Mouse (Mus musculus) urinary bladder, postnatal 14 days (tissue): ENCODE results near the gene Adamtsl4.
"Not testable (repeated sequence)": the region's sequence is repeated elsewhere in the genome, so short reads cannot be mapped to it uniquely, and the experiment has no call there.

Experiments
- DNase-seq: peaks from one replicate; pipeline ENCODE4 v3.0.0; 2021; ENCODE audit warnings: low spot score

The Adamtsl4 gene

DNA sequence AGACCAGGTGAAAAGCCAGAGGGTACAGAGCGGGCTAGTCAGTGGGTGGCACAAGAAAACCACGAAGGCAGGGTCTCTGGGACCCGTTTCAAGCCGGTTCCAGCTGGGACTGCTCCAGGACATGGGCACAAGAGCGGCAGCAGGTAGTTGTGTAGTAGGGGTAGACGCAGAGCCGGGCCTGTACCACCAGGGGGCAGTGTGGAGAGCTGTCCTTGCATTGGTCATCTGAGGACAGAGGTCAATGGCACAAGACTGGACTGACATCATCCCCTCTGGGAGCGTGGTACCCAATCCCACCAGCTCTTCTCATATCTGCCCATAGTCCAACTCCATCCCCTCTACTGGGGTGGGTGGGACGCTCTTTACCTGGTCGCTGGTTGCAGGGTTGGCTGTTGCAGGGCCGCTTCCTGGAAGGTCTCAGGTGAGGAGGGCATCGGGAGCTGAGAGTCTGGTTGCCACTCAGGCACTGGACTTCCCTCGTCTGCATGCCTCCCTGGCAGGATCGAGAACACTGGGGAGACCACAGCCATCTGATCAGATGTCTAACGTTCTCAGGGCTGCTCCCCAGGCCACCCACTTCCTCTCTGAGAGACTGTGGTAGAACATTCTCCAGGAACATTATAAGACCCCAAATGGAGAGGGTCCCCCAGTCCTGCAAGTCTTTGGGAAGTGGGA, 10.8 kb downstream of the Adamtsl4 start:
- DNase-seq: peak; percentile 84

DNA sequence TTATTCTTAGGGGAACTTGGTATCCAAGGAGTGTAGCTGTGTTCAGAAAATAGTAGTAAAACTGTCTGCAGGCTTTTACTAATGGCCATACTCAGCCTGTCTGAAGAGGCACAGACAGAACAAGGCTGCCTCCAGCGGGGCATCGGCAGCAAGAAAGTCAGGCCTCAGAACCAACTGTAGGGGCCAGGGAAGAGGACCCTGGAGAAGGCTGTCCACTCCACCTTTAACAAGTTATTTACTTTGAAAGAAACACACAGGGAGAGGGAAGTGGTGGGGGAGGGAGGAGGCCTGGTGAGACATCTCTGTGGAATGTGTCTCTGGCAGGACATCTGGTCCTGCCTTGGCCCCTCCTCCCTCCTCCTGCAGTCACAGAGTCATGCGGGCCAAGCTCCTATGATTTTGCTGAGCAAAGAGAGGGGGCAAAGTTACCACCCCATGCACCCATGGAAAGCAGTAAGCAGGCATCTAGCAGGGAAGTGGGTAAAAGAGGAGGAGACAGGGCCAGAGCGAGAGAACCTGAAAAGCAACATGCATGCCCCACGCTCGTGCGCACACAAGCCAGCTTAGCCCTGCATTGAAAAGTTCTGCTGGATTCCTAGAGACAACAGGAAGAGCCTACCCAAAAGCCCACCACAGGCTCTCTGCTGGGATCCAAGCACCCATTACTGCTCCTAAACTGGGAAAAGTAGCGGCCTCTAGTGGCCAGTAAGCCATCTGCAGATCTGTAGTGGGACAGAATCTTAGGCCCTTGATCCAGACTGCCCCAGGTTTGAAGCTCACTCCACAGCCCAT, 12.2 kb downstream of the Adamtsl4 start:
- DNase-seq: peak; percentile 88

DNA sequence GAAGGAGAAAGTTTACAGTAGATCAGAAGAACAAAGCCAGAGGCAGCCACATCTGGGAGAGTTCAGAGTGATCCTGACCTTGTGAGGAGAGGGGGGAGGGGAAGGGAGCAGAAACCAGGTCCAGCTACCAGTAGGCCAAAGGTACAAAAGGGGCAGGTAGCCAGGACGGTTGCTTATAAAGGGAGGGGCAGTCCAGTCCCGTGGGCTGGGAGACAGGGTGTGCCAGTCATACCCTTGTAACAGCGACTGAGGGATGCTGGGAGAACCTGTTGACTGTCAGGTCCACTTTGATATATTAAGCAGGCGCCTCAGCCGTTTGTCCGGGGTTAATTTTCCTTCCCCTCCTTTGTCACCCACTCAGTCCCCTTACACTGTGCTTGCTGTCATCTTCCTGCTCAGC, 12.9 kb downstream of the Adamtsl4 start:
- peak; percentile 69 for DNase-seq

DNA sequence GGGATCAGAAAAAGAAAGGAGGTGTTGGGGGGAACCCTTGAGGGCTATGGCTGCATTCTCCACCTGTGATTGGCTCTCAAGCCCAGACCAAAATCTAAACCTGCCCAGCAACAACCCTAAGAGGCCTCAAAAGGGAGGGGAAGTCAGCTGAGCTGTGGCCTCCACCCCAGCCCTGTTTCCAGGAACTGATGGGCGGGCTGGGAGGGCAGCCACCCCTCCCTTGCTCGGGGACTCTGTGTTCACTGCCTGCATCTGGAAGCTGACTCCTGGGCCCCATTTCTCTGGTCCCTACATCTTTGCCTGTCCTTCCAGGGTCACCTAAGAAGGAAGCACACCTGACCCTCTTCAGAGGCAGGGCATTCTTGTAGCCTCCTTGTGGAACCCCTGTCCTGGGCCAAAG, 13.5 kb downstream of the Adamtsl4 start:
- peak; percentile 81 for DNase-seq

DNA sequence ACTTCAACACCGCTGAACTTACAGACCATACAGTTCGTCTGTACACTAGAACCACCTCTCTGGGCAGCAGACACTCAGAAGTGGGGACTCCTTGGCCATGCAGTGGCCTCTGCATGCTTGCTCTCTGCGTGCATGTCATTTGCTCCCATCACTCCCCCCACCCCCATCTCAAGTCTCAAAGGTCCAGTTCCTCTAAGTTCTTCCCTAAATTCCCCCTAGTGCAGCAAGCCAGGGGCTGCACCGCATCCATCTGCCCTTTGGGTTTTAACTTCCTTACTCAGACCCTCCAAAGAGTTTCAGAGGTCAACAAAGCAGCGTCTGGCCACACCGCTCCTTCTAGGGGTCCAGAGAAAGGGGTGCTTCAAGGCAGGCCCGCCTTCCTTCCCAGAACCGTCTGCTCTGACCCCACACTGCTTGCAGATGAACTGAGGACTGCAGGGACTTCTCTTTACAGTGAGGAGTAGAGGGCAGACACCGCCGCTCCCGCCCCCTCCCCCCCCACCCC, 14.0 kb downstream of the Adamtsl4 start:
- no peak for DNase-seq

DNA sequence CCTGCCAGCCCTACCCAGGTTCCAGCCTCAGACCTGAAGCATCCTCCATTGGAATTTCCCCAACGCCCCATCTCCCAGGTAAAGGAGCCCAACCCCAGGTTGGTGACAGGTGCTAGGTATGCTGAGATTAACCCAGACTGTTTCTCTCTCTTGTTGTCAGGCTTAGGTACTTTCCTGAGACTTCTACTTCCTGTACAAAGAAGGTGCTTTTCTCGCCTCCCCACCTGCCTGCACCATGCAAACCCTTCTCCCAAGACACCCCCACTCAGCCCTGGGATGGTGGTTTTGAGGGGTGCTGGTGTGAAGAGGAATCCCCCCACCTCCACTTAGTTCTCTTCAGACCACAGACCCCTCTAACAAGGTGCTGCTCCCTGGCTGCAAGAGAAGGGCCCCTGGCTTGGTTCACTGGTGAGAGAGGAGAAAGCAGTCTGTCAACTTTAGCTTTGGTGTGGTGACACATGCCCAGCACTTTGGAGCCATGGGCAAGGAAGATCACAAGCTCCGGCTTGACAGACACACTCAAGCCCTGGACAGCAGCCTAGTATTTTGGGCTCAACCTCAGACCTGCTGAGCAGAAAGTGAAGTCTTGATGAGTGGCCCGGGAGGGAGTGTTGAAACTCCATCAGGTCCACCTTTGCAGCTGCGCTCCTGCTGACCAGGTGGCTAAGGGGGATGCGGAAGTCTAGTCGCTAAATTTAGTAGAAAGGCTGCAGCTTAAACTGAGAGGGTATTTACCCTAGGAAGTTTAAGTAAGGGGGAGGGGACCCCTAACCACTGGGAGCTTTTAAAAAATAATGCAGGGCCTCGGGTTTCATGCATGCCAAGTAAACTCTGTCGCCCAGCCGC, 14.6 kb downstream of the Adamtsl4 start:
- no peak for DNase-seq

DNA sequence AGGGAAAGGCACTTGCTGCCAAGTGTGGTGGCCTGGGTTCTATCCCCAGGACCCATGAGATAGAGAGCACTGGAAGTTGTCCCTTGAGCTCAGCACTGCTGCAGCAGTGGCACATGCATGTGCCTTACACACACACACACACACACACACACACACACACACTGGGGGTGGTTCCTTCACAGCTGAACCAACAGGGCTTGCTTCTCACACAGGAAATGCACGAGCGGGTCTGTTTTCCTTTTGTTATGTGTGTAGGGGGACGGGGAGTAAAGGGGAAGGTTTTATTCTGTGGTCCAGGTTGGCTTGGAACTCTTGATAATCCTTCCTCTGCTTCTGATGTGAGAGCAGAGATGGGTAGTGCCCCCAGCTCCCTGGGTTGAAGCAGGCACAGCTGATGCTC, 15.3 kb downstream of the Adamtsl4 start:
- no peak for DNase-seq

DNA sequence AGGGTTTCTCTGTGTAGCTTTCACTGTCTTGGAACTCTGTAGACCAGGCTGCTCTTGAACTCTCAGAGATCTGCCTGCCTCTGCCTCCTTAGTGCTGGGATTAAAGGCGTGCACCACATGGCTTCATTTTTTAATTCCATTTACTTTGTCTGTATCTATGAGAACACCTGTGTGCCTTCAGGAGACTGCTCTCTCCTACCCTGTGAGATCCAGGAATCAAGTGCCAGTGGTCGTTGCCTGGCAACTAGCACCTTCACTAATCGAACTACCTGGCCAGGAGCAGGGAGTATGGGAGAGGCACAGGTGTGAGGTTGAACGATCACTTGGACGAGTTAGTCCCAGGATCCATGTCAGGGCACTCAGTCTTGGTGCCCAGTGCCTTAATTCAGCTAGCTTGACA, 16.5 kb downstream of the Adamtsl4 start:
- DNase-seq: no peak

DNA sequence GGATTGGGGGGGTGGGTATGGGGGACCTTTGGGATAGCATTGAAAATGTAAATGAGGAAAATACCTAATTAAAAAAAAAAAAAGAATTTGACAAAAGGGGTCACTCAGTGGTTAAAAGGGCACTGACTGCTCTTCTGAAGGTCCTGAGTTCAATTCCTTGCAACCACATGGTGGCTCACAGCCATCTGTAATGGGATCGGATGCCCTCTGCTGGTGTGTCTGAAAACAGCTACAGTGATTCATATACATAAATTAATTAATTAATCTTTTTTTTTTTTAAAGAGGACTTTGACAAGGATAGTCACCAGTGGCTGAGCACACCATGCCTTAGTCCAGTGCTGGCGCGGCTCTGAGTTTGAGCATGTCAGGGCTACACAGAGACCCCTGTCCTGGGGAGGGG, 17.3 kb downstream of the Adamtsl4 start:
- not testable (repeated sequence) for DNase-seq

DNA sequence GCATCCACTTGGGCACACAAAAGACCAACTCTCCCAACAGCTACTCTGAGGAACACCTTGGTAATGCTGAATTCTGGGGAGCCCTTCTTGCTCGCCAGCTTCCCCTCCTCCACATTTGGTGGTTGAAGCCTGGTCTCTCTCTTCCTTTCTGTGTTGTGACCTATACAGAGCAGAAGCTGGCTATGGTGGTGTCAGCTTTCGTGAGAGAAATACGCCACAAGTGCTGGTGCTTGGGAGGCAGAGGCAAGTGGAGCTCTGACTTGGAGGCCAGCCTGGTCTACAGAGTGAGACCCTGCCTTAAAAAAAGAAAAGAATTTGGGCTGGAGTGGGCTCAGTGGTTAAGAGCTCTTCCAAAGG, 18.4 kb downstream of the Adamtsl4 start:
- DNase-seq: no peak

DNA sequence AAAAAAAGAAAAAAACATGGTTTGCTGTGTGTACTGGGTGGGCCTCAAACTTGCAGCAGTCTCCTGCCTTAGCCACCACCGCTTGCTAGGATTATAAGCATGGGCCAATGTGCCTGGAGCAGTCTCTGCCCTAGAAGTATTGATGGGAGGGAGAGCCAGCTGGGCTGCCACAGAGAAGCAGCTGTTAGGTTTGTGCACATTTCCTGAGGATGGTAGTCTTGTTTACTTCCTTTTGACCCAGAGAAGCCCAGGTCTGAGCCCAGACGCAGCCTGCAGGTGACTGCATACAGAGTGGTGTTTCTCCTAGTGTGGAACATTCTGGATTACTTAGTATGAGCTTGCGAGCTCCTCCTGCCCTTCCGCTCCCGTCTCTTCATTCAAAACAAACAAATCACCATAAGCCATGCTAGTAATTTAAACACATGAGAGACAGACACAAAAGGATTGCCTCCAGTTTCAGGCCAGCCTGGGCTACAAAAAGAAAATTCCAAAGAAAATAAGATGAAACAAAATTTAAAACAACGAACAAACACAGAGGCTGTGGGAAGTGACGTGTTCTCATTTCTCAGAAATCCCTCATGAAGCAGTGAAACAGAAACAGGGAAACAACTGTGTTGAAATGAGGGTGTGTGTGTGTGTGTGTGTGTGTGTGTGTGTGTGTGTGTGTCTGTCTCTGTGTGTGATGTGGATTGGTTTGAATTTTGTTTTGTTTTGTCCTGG, 19.0 kb downstream of the Adamtsl4 start:
- DNase-seq: no peak

DNA sequence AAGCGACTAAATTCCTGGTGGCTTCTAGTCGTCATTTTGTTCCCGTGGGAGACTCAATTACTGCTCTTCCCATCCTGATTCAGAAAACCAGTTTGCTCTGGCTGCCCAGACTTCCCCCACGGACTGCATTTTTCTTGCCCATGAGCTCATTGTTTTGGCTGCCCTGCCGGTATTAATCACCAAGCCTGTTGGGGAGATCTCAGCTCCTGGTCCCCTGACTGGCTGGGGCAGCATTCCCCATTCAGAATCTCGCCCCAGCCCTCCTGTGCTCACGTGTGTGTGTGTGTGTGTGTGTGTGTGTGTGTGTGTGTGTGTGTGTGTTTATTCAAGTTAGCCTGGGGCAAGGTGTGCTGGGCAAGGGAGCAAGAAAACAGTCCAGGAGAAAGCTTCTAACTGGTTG, 19.7 kb downstream of the Adamtsl4 start:
- DNase-seq: peak; percentile 84

DNA sequence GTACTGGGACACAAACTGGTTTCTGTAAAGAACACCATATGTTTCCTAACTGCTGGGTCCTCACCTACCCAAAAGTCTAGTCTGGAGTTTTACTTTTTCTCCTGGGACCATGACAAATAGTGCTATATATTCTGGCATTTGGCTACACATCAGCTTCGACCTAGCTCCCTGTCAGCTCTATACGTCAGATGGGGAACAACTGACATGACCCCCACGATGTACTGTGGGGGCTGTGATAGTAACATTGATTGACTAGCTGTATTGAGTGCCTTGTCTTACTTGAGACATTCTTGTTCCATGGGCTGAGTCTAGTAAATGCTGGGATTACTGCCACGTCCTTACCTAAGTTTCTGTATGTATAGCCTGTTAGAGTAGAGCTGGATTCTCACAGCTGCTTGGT, 20.2 kb downstream of the Adamtsl4 start:
- DNase-seq: no peak

DNA sequence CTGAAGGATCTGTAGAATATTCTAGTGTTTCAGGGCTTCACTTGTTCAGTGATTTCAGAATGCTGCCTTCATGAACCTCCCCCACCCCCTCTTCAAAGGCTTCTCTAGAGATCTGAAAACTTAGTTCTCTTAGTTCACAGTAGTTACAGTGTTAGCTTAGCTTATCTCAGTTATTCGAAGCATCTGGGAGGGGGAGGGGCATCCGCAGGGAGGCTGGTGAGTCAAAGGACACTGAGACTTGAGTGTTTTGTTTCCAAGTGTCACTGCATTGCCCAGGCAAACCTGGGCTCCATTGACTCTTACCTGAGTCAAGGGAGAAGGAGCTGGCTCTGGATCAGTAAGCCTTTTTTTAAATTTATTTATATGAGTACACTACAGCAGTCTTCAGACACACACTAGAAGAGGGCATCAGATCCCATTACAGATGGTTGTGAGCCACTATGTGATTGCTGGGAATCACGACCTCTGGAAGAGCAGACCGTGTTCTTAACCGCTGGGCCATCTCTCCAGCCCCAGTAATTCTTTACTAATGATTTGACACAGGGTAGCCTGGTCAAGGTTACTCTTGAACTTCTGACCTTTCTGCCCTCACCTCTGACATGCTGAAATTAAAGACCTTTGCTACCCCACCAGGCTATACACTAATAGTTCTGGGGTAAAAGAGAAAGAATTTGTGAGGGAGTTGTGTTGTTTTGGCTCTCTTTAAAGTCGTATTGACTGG, 21.4 kb downstream of the Adamtsl4 start:
- peak; percentile 89 for DNase-seq

DNA sequence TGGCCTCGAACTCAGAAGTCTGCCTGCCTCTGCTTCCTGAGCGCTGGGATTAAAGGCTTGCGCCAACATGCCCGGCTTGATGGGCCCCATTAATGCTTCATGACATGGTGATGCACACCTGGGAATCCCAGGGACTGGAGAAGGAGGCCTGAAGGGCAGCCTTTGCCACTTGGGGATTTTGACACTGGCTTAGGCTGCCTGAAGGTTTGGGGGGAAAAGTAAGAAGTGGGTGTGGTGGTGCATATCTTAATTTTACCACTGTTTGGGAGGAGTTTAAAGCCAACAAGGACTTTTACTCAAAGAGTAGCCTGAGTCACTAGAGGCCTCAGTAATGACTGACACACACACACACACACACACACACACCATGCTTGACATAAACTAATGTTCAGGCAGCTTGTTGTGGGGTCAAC, 22.8 kb downstream of the Adamtsl4 start:
- DNase-seq: no peak

DNA sequence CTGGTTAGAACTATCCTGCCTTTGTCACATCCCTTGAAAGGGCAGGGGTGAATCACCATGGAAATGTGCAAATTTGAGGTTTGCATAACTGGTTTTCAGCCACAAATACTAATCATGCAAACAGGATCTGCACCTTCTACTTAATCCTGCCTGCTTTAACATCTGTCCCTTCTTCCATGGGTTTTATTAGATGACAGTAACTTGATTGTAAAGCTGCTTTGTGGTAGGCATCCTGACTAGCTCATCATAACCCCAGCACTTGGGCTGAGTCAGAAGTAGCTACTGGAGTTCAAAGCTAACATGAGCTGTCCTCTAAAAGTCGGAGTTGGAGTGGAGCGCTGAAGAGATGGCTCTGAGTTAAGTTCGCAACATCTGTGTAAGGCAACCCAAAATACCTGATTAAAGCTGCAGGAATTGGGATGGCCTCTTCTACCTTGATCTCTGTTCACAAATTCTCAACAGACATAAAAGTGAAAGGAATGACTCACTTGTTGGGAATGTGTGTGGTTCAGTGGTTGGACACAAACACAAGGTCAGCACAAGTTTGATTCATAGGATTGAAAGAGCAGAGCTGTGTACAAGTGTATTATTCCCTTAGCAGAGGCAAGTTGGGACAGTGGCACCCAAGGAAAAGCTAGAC, 23.6 kb downstream of the Adamtsl4 start:
- no peak for DNase-seq

DNA sequence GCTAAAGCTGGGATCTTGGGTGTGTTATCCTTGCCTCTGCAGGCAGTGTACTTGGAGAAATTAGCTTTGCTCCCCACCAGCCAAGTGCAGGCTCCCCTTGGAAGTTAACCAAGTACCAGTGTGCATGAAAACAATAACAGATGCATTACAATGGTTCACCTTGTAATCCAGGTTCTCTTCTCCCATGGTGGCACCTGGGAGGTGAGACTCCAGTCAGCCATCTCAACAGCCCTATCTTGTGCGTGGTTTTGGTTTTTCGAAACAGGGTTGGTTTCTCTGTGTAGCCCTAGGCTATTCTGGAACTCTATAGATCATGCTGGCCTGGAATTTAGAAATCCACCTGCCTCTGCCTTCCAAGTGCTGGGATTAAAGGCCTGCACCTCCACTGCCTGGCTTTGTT, 24.2 kb downstream of the Adamtsl4 start:
- no peak for DNase-seq

DNA sequence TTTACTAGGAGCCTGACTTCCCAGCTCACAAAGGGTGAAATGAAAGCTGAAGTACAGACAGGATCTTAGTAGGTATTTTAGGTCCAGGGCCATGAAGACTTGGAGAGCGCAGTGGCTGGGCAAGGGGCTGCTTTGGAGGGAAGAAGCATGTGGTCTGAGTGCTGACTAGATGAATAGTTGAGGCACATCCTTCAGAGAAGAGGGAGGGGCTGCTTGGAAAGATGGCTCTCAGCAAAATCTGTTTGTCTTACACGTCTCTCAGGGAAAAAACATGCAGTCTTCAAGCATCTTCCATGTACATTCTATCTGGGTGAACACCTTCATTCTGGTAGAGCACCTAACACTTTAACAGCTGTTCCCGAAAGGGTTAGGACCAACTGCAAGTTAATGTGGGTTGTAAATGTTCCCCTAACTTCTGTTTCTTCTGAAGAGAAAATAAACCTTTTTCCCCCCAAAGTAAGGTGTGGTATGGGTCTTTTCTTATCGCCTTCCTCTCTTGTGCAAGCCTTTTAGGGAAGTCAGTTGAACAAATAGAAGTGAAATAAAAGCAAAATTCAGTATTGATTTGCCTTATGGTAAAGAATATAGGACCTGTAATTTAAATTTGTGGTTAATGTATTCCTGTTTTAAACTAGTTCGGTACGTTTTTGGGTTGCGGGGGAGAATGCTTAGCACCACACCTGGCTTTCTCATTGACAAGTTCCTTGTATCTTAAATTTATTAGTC, 24.8 kb downstream of the Adamtsl4 start:
- no peak for DNase-seq

DNA sequence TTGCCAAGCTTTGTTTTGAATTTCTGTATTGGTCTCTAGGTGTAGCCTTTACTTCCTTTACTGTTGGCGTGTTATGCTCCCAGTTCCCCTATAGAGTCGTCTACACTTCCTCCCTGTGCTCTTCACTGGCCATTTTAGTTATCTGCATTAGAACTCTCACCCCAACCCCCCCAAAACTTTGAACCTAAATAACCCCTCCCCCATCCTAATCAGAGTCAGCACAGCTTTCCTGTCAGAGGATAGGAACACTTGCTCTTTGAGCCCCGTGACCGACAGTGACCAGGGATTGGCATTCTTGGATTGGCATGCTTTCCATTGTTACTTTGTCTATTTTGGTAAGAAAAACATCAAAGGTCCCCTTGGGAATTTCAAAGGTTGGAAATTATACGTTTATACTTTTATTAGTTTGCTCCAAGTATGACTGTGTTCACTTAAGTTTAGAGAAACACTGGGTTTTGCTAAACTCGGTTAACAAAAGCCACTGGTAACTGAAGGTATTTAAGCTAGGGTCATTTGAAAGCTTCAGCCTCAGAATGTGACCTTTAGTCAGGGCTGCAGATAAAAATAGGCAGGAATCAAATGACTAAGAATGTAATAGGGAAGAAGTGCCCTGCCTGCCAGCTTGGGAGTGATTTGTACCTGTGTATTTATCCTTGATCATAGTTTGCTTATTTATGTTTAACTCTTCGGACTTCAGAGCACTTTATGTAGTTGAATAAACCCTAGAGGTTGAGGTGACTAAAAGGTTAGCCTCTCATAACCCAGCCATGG, 25.6 kb downstream of the Adamtsl4 start:
- no peak for DNase-seq
